Mouse (Mus musculus): ENCODE data around the gene Pdk2.
A peak's percentile ranks its signal among the peaks of the same experiment; 100 is the strongest.

The Pdk2 gene

GRCm38 (mm10) chr11:95004136-95004936 lies 36.8 kb downstream of the Pdk2 start:
- no peak for DNase-seq (ENCODE audit: low read depth, low spot score)

- DNase-seq (ENCODE audit: low read depth, low spot score): no peak
Observed at GRCm38 (mm10) chr11:95002705-95003104, 38.4 kb downstream of the Pdk2 start.

DNA sequence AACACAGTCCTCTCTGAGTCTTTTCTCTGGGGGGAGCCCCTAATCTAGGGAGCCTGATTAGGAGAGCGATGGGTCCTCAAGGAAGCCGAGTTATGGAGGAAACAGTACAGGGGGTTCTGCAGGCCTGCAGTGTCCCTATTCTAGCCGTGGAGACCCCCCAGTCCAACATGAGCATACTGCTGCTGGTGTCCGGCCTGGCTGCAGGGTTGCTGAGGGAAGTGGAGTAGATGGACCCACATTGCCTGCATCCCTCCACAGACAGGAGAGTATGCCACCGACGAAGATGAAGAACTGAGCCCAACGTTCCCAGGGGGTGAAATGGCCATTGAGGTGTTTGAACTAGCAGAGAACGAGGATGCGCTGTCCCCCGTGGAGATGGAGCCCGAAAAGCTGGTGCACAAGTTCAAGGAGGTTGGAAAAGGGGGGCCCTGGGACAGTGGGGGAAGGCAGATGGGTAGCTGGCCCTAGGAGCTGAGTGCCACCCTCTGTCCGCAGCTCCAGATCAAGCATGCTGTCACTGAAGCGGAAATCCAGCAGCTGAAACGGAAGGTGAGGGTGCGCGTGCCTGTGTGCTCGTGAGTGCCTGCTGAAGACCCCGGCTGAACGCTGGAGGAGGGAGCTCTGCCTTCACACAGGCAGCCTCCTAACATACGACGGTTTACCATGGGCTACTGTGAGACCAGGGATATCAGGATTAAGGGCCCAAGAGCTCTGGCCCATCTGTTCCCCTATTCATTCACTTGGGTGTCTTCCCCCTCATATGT lies 39.4 kb downstream of the Pdk2 start:
- DNase-seq (ENCODE audit: low read depth, low spot score): no peak

DNA sequence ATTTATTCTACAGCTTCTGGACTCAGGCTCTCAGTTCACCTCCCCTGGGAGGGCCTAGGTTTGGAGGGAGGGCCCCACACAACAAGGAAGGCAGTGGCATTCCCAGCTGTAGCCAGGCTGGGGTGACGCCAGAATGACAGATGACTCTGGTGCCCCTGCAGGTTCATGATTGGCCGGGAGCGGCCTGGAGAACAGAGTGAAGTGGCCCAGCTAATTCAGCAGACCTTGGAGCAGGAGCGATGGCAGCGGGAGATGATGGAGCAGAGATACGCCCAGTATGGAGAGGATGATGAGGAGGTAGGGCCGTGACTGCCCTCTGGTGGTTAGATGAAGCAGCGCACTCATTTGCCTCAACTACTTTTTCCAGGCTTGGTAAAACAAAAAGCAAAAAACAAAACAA lies 40.1 kb downstream of the Pdk2 start:
- DNase-seq (ENCODE audit: low read depth, low spot score): peak; percentile 79

- DNase-seq (ENCODE audit: low read depth, low spot score): no peak
Observed at GRCm38 (mm10) chr11:95000548-95000947, 40.6 kb downstream of the Pdk2 start.

GRCm38 (mm10) chr11:95000128-95000527 lies 41.0 kb downstream of the Pdk2 start:
- DNase-seq (ENCODE audit: low read depth, low spot score): no peak

DNA sequence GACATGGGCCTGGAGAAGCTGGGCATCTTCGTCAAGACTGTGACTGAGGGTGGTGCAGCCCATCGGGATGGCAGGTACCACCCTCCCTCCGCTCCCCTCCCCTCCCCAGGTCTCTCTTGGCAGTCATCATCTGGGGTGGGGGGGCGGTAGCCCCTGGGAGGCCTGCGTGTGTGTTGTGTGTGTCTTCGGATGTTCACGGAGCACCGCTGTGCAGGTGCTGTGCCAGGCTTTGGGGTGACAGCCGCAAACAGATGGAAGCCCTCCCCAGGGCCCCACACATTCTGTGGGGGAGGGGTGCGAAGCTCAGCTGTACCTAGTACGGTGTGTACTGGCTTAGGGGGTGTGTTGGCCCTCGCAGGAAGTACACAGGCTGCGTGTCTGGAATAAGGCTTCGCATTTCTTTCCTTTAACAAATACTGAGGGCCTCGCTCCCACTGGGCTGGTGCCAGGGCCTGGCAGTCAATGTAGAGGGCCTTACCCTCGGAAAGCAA lies 43.1 kb downstream of the Pdk2 start:
- no peak for DNase-seq (ENCODE audit: low read depth, low spot score)

- no peak for DNase-seq (ENCODE audit: low read depth, low spot score)
Observed at GRCm38 (mm10) chr11:94997596-94997995, 43.6 kb downstream of the Pdk2 start.

- no peak for DNase-seq (ENCODE audit: low read depth, low spot score)
Observed at GRCm38 (mm10) chr11:94996984-94997383, 44.2 kb downstream of the Pdk2 start.

GRCm38 (mm10) chr11:94996101-94996500 lies 45.1 kb downstream of the Pdk2 start:
- no peak for DNase-seq (ENCODE audit: low read depth, low spot score)

- DNase-seq (ENCODE audit: low read depth, low spot score): no peak
Observed at GRCm38 (mm10) chr11:94994947-94995772, 46.0 kb downstream of the Pdk2 start.

- DNase-seq (ENCODE audit: low read depth, low spot score): no peak
Observed at GRCm38 (mm10) chr11:94994208-94994814, 46.8 kb downstream of the Pdk2 start.

- peak; percentile 94 for DNase-seq (ENCODE audit: low read depth, low spot score)
Observed at GRCm38 (mm10) chr11:94992754-94993606, 48.2 kb downstream of the Pdk2 start.

GRCm38 (mm10) chr11:94992480-94992753 lies 48.7 kb downstream of the Pdk2 start:
- DNase-seq (ENCODE audit: low read depth, low spot score): no peak

GRCm38 (mm10) chr11:94991641-94992479 lies 49.3 kb downstream of the Pdk2 start:
- DNase-seq (ENCODE audit: low read depth, low spot score): no peak

GRCm38 (mm10) chr11:94990749-94991577 lies 50.2 kb downstream of the Pdk2 start, which contains the start of gene Ppp1r9b:
Gene Ppp1r9b, plus strand, starts transcription at chr11:94991035.
- DNase-seq (ENCODE audit: low read depth, low spot score): peak; percentile 91

DNA sequence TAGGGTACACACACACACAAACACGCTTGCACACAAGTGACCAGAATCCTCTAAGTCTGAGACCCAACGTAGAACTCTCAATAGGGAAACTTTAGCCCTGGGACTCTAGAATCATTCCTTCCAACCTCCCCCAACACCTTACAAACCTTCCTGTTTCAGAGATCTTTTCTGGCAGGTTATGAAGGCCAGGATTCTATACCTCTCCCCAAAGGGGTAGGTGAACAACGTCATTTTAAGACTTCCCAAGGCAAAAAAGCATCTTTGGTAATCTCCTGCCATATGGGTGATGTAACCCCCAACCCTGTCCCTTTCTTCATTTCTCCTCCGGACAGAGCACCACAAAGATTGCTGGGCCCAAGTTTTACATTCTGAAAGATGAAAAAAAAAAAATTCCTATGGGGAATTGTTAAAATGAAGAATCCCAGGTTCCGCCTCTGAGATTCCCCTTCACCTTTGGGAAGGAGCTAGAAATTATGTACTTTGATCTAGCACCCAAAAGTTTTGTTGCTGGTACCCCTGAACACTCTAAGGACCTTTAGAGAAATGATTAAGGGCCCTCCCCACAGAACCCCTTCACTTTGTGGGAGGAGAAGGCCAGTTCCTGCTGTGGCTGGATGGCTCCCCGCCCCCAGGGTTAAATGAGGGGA lies 50.9 kb downstream of the Pdk2 start:
- no peak for DNase-seq (ENCODE audit: low read depth, low spot score)

GRCm38 (mm10) chr11:94989562-94990017 lies 51.6 kb downstream of the Pdk2 start:
- DNase-seq (ENCODE audit: low read depth, low spot score): peak; percentile 94

All from R1 (cell line).